Mouse (Mus musculus) gastrocnemius, postnatal 10 days (tissue): Measurements from ENCODE around the gene Ick. TPM values are rescaled to one million over a fixed set of nuclear protein-coding genes. Genes with fewer than 3 reads are reported as not detected.

Experiments
- DNase-seq: peaks from one replicate; pipeline ENCODE4 v3.0.0; 2021; ENCODE audit warnings: mixed read lengths
- total RNA-seq, 2 experiments: library from RNA; stranded (reverse); gene quantifications; 2 replicates each; pipeline ENCODE4 v1.2.3; 2021

Gene Ick
- total RNA-seq, 2 experiments from 2014 or later = 15.5 to 20.6 TPM

DNA sequence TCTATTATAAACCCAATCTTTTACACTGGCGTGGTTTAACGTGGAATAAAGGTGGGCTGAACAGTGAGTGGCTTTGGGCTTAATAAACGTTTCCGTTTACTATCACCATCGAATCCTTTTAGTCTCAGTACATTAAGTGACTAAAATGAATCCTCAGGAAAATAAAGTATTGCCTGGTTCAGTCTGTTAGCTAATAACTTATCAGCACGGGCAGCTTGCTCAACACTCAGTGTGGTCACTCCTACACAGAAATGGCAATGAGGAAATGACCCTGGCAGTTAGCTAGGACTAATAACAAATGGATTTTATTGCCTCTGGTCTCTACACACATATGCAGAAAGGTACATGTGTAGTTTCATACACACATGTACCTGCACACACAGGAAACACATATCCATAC is 4.0 kb upstream of the Ick start:
- no peak for DNase-seq

DNA sequence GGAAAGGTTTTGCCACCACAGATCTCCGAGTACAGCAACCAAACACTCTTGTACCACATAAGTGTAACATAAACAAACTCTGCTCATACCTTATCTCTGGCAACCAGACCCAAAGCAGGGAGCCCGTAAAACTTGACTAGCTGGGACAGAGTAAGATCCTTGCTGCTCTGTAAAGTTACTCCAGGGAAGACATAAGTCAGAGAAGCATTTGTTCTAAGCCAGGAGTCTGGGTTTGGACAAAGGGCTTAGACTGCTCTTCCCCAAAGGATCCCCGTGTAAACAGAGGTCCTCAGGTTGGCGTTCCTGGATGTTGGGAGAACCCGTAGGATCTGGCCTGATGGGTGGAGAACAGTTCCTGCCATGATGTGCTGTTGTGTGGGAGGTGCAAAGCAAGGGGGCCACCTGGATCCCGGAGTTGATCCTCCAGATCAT is 3.5 kb upstream of the Ick start:
- DNase-seq = no peak

DNA sequence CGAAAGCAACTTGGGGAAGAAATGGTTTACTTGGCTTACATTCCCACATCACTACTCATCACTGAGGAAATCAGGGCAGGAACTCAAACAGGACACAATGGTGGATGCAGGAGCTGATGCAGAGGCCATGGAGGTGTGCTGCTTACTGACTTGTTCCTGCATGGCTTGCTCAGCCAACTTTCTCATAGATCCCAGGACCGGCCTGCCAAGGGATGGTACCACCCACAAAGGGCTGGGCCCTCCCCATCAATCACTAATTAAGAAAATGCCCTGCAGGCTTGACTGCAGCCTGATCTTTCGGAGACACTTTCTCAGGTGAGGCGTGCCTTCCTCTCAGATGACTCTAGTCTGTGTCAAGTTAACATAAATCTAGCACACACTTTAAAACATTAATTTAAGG is 2.2 kb upstream of the Ick start:
- no peak for DNase-seq

DNA sequence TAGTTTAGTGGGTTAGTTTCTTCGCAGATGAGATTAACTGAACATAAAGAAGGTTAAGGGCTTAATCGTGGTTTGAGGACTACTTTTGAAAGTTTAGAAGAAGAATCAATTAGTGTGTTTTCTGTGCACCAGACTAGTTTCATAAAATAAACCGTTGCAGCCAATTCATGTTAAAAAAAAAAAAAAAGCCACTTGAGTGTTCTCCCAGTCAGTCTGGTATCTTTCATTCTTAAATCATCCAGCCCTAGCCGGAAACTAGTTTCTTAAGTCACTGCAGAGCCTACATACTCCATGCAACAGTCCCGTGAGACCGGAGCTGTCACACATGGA is 1.4 kb upstream of the Ick start:
- no peak for DNase-seq

- peak; percentile 85 for DNase-seq
These were observed 838 bp upstream of the Ick start for GRCm38 (mm10) chr9:78107912-78108795.

- no peak for DNase-seq
These were observed 664 bp downstream of the Ick start for GRCm38 (mm10) chr9:78109656-78110055.

GRCm38 (mm10) chr9:78111456-78111855 is 2.5 kb downstream of the Ick start:
- DNase-seq = no peak

DNA sequence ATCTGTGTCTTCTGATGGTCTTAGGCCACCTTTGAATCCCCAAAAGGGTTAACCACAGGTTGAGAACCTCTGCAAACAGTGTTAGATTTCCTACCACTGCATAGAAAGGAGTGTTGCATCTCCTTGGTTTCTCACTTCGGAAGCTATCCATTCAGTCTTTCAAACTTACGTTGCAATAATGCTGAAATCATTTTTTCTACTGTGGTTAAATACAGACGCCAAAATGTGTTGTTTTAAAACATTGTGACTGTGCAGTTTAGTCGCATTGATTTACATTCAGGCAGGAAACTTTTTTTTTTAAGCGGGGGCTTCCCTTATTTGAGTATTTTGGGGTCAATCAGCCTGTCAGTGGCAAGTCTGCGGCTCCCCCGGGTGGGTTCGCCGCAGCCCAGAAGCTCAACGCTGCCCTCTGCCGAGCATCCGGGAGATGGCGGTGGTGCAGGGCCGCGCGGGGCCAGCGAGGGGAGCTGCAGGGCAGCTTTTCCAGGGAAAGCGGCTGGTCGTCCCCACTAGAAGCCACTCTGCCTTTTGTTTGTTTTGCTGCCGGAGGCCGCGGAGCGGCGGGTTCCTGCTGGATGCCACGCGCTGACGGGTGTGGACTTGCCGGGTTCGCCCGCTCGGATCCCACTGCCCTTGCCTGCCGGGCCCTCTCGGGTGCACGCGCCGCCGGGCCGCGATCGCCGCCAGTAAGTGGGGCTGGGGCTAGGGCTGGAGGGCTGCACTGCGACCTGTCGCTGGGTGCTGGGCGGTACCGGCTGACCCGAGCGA is 4.0 kb downstream of the Ick start:
- DNase-seq = peak; percentile 93

DNA sequence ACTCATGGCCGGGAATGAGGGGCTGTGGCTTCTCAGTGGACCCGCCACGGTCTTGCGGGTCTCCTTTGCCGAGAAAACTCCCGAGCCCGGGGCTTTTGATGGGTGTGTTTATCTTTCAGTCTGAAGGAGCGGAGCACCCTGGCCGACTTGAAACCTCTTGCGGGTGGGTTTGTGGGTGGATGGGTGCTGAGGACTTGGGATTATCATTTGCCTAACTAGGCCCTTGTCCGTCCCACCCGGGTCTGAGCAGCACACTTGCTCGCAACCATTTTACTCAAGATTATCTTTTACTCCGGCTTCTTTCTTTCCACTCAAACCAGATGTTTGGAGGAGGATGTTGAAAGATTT is 4.5 kb downstream of the Ick start:
- DNase-seq = no peak

DNA sequence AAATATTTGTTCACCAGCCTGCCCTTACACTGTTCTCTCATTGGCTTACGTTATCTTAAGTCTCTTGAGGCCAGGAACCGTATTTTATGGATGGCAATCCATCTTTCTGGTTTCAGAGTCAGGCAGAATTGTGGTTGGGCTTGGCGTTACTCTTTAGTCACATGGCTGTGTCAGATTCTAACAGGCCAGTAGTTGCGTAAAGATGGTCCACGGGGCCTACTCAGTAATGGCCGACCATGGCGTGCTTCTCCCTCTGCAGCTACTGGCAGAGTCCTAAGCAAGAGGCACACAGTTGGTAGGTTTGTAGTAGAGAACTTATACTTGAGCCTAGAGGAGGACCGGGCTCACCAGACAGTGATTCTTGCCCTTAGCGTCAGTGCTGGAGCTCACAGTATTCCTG is 6.8 kb downstream of the Ick start:
- peak; percentile 29 for DNase-seq

DNA sequence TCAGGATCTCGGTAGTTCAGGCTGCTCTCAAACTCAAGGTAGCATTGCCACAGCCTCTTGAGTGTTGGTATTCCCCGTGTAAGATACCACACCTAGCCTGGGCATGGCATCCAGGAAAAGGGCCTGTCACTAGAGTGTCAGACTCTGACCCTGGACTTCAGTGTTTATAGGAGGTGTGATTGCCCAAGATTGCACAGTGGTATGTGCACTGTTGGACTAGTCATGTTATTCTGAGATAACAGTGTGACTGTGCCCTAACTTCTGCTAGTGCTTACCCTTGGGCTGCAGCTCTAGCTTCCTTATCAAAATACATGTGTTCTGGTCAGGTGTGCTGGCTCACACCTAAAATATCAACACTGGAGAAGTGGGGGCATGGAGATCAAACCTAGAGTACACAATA is 8.7 kb downstream of the Ick start:
- DNase-seq = no peak

DNA sequence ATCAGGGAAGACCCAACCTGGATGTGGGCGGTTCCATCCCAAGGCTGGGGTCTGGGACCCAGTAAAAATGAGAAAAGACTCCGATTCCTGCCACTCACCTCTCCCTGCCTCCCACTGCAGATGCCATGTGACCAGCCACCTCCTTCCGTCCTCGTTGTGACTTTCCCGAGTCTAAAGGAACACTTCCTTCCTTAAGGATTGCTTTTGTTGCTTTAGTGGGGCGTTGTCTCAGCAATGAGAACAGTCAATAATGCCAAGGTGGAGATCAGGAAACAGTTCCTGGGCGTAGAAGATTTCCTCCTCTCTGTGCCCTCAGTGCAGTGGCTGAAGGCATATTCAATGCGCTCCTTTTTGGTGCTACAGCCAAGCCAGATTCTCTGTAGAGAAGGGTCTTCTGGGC is 12.4 kb downstream of the Ick start:
- no peak for DNase-seq

DNA sequence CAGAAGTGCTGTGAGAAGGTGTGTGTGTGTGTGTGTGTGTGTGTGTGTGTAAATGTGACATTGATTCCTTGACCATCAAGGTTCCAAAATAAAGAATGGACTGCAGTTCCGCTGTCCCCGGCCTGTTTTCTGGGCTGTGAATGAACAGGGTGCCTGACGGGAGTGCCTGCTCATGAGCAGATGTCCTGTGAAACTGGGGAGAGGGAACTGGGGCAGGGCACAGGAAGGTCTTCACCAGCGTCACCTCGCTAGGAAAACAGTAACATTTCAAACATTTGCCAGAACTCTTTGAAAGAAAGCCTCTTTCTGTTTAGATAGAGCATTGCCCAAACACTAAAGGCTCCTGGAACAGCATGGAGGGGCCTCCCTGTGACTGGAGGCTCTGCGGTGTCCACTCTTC is 13.0 kb downstream of the Ick start:
- DNase-seq = no peak

DNA sequence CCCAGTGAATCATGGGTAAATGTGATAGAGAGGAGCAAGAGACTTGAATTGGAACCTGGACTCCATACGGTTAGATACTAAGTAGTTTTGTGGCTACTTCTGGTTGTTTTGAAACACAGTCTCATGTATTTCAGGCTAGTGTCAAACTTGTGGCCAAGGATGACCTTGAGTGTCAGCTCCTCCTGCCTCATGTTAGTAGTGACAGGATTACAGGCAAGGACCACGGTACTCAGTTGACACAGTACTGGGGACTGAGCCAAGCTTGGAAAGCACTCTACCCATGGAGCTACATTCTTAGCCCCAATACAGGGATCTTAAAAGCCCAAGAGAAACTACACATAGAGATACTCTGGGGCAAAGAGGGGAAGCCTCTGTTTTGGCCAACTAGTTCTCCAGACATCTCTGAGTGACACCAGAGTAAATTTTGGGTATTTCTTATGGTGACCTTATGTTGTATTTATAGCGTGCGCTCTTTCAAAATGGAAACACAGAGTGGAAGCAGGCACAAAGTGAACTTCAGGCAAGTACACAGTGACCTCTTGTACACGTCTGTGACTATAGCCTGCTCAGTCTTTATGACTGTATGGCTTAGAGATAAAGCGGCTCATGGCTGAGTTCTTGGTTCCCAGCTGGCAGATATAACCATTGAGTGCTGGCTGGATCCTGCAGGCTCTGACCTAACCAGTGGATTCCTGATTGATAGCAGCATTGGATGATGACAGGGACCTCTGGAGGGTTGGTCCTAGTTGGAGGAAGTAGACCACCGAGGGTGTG is 14.1 kb downstream of the Ick start:
- DNase-seq = no peak

GRCm38 (mm10) chr9:78124297-78124696 is 15.3 kb downstream of the Ick start:
- no peak for DNase-seq

DNA sequence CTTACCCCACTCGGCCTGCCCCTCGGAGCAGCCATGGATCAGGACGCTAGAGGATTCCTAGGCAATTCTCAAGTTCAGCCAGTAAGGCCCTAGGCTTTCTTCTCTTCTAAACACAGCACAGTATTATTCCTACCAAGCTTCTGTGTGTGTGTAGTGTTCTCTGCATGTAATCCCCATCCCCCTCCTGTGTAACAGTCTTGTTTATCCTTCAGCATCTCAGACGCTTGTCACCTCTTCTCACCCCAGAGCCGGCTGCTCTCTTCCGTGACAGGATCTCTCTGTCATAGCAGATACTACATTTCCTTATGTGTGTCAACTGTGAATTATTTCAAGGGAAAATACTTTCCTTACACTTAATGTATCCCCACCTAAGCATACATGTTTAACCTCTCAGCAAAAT is 17.0 kb downstream of the Ick start:
- DNase-seq = no peak

- no peak for DNase-seq
These were observed 17.7 kb downstream of the Ick start for GRCm38 (mm10) chr9:78126643-78127042.

DNA sequence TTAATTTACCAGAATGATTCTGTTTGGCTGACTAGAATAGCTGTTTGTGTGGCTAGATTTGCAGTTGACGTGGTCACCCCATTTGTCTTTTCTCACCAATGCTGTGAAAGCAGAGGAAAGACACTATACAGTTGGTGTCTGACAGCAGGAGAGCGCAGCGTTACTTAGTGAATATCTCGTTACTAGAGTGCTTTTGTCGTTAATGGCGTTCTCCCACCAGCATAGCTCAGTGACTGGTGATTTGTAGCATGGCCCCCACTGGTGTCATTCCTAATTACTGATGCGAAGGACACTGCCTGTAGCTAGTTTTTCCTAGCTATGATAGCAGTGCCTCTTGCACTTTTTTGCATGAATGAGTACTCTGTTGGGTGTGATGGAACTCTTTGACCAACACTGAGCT is 26.7 kb downstream of the Ick start:
- no peak for DNase-seq

- DNase-seq = no peak
These were observed 29.2 kb downstream of the Ick start for GRCm38 (mm10) chr9:78138044-78138676.

- DNase-seq = no peak
These were observed 30.5 kb downstream of the Ick start for GRCm38 (mm10) chr9:78139463-78139862.

DNA sequence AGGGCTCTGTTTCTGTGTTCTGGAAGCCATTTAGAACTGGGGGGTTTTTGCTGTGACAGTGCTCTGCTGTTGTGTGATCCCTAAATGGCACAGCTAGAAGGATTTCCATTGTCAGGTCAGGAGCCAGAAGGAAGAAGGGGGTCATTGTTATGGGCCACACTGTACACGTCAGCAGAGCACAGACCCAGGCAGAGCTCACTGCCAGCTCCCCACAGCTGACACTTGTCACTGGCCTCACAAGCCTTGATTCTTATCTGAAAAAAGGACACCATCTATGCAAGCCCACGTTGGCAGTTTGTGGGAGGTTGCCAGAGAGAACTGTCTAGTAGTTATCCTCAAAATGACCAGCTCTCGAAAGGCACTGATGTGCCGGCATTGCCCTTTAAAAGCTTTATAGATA is 37.1 kb downstream of the Ick start:
- no peak for DNase-seq

GRCm38 (mm10) chr9:78146627-78147026 is 37.6 kb downstream of the Ick start:
- no peak for DNase-seq

- DNase-seq = no peak
These were observed 39.2 kb downstream of the Ick start for GRCm38 (mm10) chr9:78148149-78148548.
